Mouse (Mus musculus) ES-E14 (cell line): Measurements from ENCODE around the gene Gm49394. TPM values are rescaled to one million over a fixed set of nuclear protein-coding genes. Genes with fewer than 3 reads are reported as not detected.

Source experiments
- DNase-seq: peaks from one replicate; pipeline ENCODE4 v3.0.0-alpha.2; 2013; ENCODE audit warnings: low read depth, low spot score
- H3K27ac ChIP-seq: 2 replicates; pipeline ENCODE4 v1.5.1; 2012; ENCODE audit warnings: low read depth, mild to moderate bottlenecking, low read length, moderate library complexity, mixed read lengths; ENCODE audit not compliant: poor library complexity, insufficient read depth, severe bottlenecking
- H3K36me3 ChIP-seq: 2 replicates; pipeline ENCODE4 v1.6.1; 2012; ENCODE audit warnings: mild to moderate bottlenecking, low read length, moderate library complexity, mixed read lengths; ENCODE audit not compliant: control insufficient read depth, poor library complexity, insufficient read depth, severe bottlenecking
- H3K4me1 ChIP-seq, 2 experiments: fragments of 150-350 bp in 1 of 2; sonication (generic) in 1 of 2; 2 replicates each; pipeline ENCODE4 v1.6.1; 2012; ENCODE audit warnings: low read length in 2 of 2, mild to moderate bottlenecking in 1 of 2, mixed read lengths in 1 of 2; ENCODE audit not compliant: control insufficient read depth in 2 of 2, insufficient read depth in 2 of 2, poor library complexity in 1 of 2
- H3K4me3 ChIP-seq, 2 experiments: fragments of 150-350 bp in 1 of 2; sonication (generic) in 1 of 2; 2 replicates each; pipeline ENCODE4 v1.5.1; 2012; ENCODE audit warnings: low read length in 2 of 2, low read depth in 1 of 2, mild to moderate bottlenecking in 1 of 2, mixed read lengths in 1 of 2; ENCODE audit not compliant: insufficient read depth in 1 of 2, poor library complexity in 1 of 2, severe bottlenecking in 1 of 2
- H3K9ac ChIP-seq: 2 replicates; pipeline ENCODE4 v1.6.1; 2012; ENCODE audit warnings: low read depth, mild to moderate bottlenecking, low read length, mixed read lengths; ENCODE audit not compliant: poor library complexity, insufficient read depth, severe bottlenecking
- H3K9me3 ChIP-seq: fragments of 150-350 bp; sonication (generic); 2 replicates; pipeline ENCODE4 v1.6.1; 2012; ENCODE audit warnings: low read depth, mild to moderate bottlenecking, low read length; ENCODE audit not compliant: control insufficient read depth, insufficient read depth
- CHD2 ChIP-seq: IDR thresholded peaks from 2 replicates; pipeline ENCODE4 v1.6.1; 2014; ENCODE audit warnings: mild to moderate bottlenecking, low read depth, low read length, inconsistent platforms
- HCFC1 ChIP-seq: IDR thresholded peaks from 2 replicates; pipeline ENCODE4 v1.6.1; 2012; ENCODE audit warnings: low read length, inconsistent platforms, borderline replicate concordance; ENCODE audit not compliant: insufficient read depth
- MAFK ChIP-seq: IDR thresholded peaks from 2 replicates; pipeline ENCODE4 v1.6.1; 2014; ENCODE audit warnings: mild to moderate bottlenecking, low read depth, low read length, inconsistent platforms; ENCODE audit not compliant: insufficient read depth
- ZC3H11A ChIP-seq: IDR thresholded peaks from 2 replicates; pipeline ENCODE4 v1.6.1; 2012; ENCODE audit warnings: low read depth, mild to moderate bottlenecking, inconsistent platforms, low read length, borderline replicate concordance
- ZNF384 ChIP-seq: IDR thresholded peaks from 2 replicates; pipeline ENCODE4 v1.6.1; 2012; ENCODE audit warnings: low read depth, low read length, inconsistent platforms
- in situ Hi-C, 2 experiments: fragments of 600-800 bp; cut with MboI; formaldehyde crosslinking; loops; one replicate each; pipeline ENCODE4 v1.15.1; 2025; ENCODE audit warnings: low sequenced_read_pairs in 2 of 2, inconsistent platforms in 1 of 2; ENCODE audit not compliant: unreplicated experiment in 2 of 2
- total RNA-seq: library from RNA; depleted of rRNA; stranded (reverse); fragments of 300-350 nt; gene quantifications from 2 replicates; pipeline ENCODE4 v1.2.3, GENCODE M21; 2012

Gene Gm49394
- total RNA-seq, 1 experiment, result 0.40 TPM

- H3K27ac ChIP-seq, result no peak overlapping the region
- DNase-seq, result no peak
- in situ Hi-C loops, result no loop called here
- H3K9ac ChIP-seq, result no peak overlapping the region
- no peak overlapping the region for H3K4me3 ChIP-seq
- H3K36me3 ChIP-seq, result no peaks in the 10 kb centered on the region
- no peak for TF ChIP-seq CHD2
- no peak for TF ChIP-seq HCFC1
- no peak for TF ChIP-seq ZC3H11A
- TF ChIP-seq MAFK, result no peak
- TF ChIP-seq ZNF384, result no peak
- no peaks in the 10 kb centered on the region for H3K4me1 ChIP-seq
- no peaks in the 10 kb centered on the region for H3K9me3 ChIP-seq
Observed at GRCm38 (mm10) chr7:142630691-142631090, 39.1 kb downstream of the Gm49394 start.

GRCm38 (mm10) chr7:142629806-142630205, 39.9 kb downstream of the Gm49394 start:
- TF ChIP-seq ZNF384, result no peak
- no peak for TF ChIP-seq CHD2
- no peak for TF ChIP-seq HCFC1
- TF ChIP-seq MAFK, result no peak
- Histone ChIP-seq H3K4me1 (no peaks in the 10 kb centered on the region), H3K36me3 (no peaks in the 10 kb centered on the region), H3K27ac (no peak overlapping the region), H3K9ac (no peak overlapping the region), H3K9me3 (no peaks in the 10 kb centered on the region), H3K4me3 (no peak overlapping the region)
- no peak for DNase-seq
- in situ Hi-C loops, result no loop called here

DNA sequence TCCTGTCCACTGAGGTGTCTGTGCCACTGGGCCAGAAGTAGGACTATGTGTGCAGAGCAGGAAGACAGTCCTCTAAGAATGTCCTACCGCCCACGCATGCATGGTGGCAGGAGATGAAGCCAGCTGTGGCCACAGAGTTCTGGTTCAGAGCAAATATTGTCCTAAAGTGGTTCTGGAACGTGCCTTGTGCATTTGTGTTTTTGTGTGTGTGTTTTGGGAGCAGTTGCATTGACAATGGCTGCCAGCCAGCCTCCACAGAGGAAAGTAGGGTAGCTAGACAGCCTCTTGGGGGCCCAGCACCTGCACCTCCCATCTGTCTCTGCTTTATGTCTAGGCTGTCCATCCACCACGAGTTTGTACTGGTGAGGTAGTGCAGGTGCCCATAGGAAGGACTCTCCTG, 47.6 kb downstream of the Gm49394 start:
- no peak overlapping the region for H3K9ac ChIP-seq
- no peak overlapping the region for H3K4me3 ChIP-seq
- H3K9me3 ChIP-seq, result no peaks in the 10 kb centered on the region
- TF ChIP-seq ZNF384, result no peak
- no peak for TF ChIP-seq CHD2
- no peak for TF ChIP-seq ZC3H11A
- TF ChIP-seq MAFK, result no peak
- TF ChIP-seq HCFC1, result no peak
- in situ Hi-C loops, result no loop called here
- DNase-seq, result no peak
- no peaks in the 10 kb centered on the region for H3K4me1 ChIP-seq
- H3K36me3 ChIP-seq, result no peaks in the 10 kb centered on the region
- H3K27ac ChIP-seq, result no peak overlapping the region

- no peak overlapping the region for H3K9ac ChIP-seq
- TF ChIP-seq ZNF384 (no peak; the same call in 1 of the 2 replicates), ZC3H11A (no peak), HCFC1 (no peak), CHD2 (no peak), MAFK (no peak)
- peaks cover 0 to 13% of the 10 kb centered on the region in 2 experiments; a peak in 2 of 4 replicates for H3K4me1 ChIP-seq
- no peak overlapping the region for H3K4me3 ChIP-seq
- H3K9me3 ChIP-seq, result no peaks in the 10 kb centered on the region
- in situ Hi-C loops, result no loop called here
- DNase-seq, result no peak
- H3K27ac ChIP-seq, result no peak overlapping the region
- H3K36me3 ChIP-seq, result no peaks in the 10 kb centered on the region
Observed at GRCm38 (mm10) chr7:142613077-142613476, 56.7 kb downstream of the Gm49394 start.

GRCm38 (mm10) chr7:142610627-142611406, 58.9 kb downstream of the Gm49394 start:
- in situ Hi-C loops, result no loop called here
- H3K36me3 ChIP-seq, result no peaks in the 10 kb centered on the region
- no peaks in the 10 kb centered on the region for H3K9me3 ChIP-seq
- TF ChIP-seq ZC3H11A (0 out of 2 replicates have a peak, but pooled peaks have one; percentile 14), MAFK (no peak), CHD2 (no peak), ZNF384 (no peak)
- H3K4me3 ChIP-seq, result no peak overlapping the region
- no peak overlapping the region; the same call in 1 of the 2 replicates for H3K9ac ChIP-seq
- H3K4me1 ChIP-seq, result peaks cover 0 to 13% of the 10 kb centered on the region in 2 experiments; a peak in 2 of 4 replicates
- peak; percentile 88 for DNase-seq
- H3K27ac ChIP-seq, result peak overlapping the region; percentile 46; the same call in 1 of the 2 replicates
